Mouse (Mus musculus): ENCODE measurements around the gene H2-DMb2. TPM values are rescaled to one million over a fixed set of nuclear protein-coding genes. Genes with fewer than 3 reads are reported as not detected.

The H2-DMb2 gene
- total and polyA plus RNA-seq, 3 experiments: 0.77 to 1.5 TPM; not detected in 1

- TF ChIP-seq NELFE (IDR thresholded peaks at IDR 0.05; ENCODE audit: low read depth, low read length): no peak
- no peak for TF ChIP-seq MAFK (IDR thresholded peaks at IDR 0.05; ENCODE audit: borderline replicate concordance, low read depth, low read length)
- no peak for TF ChIP-seq ETS1 (IDR thresholded peaks at IDR 0.05; ENCODE audit: low read depth, low read length)
- no peak for TF ChIP-seq EP300 (IDR thresholded peaks at IDR 0.05; ENCODE audit: low read depth in 1 of 2, low read length in 2 of 2)
- no peak for TF ChIP-seq SIN3A (IDR thresholded peaks at IDR 0.05; ENCODE audit: low read length)
- TF ChIP-seq MEF2A (IDR thresholded peaks at IDR 0.05; ENCODE audit: extremely low read depth, insufficient replicate concordance, low read depth, low read length, poor library complexity, severe bottlenecking): no peak
- TF ChIP-seq GABPA (IDR thresholded peaks at IDR 0.05; ENCODE audit: low read depth, low read length): no peak
- TF ChIP-seq MXI1 (IDR thresholded peaks at IDR 0.05; ENCODE audit: low read depth, low read length): no peak
- no peak for TF ChIP-seq CHD2 (IDR thresholded peaks at IDR 0.05; ENCODE audit: low read length)
- TF ChIP-seq POLR2A (IDR thresholded peaks at IDR 0.05; ENCODE audit: control insufficient read depth in 1 of 2, insufficient read depth in 1 of 2, low read depth in 1 of 2, low read length in 2 of 2, poor library complexity in 1 of 2): no peak
- no peak for TF ChIP-seq POLR2AphosphoS5 (IDR thresholded peaks at IDR 0.05; ENCODE audit: borderline replicate concordance, low read depth, low read length)
- Histone ChIP-seq H3K9ac (ENCODE audit: control insufficient read depth, low read depth, low read length, poor library complexity, severe bottlenecking) (no peak overlapping the region), H3K9me3 (replicated peaks; ENCODE audit: insufficient read depth, low read length) (no peaks in the 10 kb centered on the region), H3K36me3 (ENCODE audit: control insufficient read depth in 1 of 2, insufficient read depth in 2 of 2, low read length in 2 of 2) (peaks cover 0 to 3% of the 10 kb centered on the region in 2 experiments; a peak in 1 of 4 replicates), H3K79me2 (ENCODE audit: control insufficient read depth, insufficient read depth, low read length, poor library complexity) (no peaks in the 10 kb centered on the region), H3K27me3 (ENCODE audit: control insufficient read depth in 1 of 2, insufficient read depth in 2 of 2, low read length in 2 of 2) (no peaks in the 10 kb centered on the region), H3K4me1 (ENCODE audit: control insufficient read depth in 1 of 2, insufficient read depth in 2 of 2, low read length in 2 of 2) (peaks cover 0 to 7% of the 10 kb centered on the region in 2 experiments; a peak in 1 of 4 replicates), H3K27ac (ENCODE audit: control insufficient read depth, low read depth, low read length) (no peak overlapping the region), H3K4me3 (ENCODE audit: control insufficient read depth in 1 of 2, insufficient read depth in 1 of 2, low read depth in 2 of 2, low read length in 2 of 2) (no peak overlapping the region)
- DNase-seq (ENCODE audit: low read depth, low spot score): no peak
Measured at GRCm38 (mm10) chr17:34134451-34134850, 8.7 kb upstream of the H2-DMb2 start.

- peak overlapping the region; percentile 57 to 62 for H3K4me3 ChIP-seq (ENCODE audit: control insufficient read depth in 1 of 2, insufficient read depth in 1 of 2, low read depth in 2 of 2, low read length in 2 of 2)
- H3K79me2 ChIP-seq (ENCODE audit: control insufficient read depth, insufficient read depth, low read length, poor library complexity): no peaks in the 10 kb centered on the region
- no peaks in the 10 kb centered on the region for H3K9me3 ChIP-seq (replicated peaks; ENCODE audit: insufficient read depth, low read length)
- no peaks in the 10 kb centered on the region for H3K27me3 ChIP-seq (ENCODE audit: control insufficient read depth in 1 of 2, insufficient read depth in 2 of 2, low read length in 2 of 2)
- peak; percentile 99 for DNase-seq (ENCODE audit: low read depth, low spot score)
- no peak overlapping the region for H3K27ac ChIP-seq (ENCODE audit: control insufficient read depth, low read depth, low read length)
- H3K4me1 ChIP-seq (ENCODE audit: control insufficient read depth in 1 of 2, insufficient read depth in 2 of 2, low read length in 2 of 2): peaks cover 2 to 15% of the 10 kb centered on the region in 2 experiments
- H3K36me3 ChIP-seq (ENCODE audit: control insufficient read depth in 1 of 2, insufficient read depth in 2 of 2, low read length in 2 of 2): peaks cover 0 to 6% of the 10 kb centered on the region in 2 experiments; a peak in 1 of 4 replicates
- TF ChIP-seq BHLHE40 (IDR thresholded peaks at IDR 0.05; ENCODE audit: borderline replicate concordance, low read depth, low read length) (peak; percentile 68; the same call in 1 of the 2 replicates), POLR2A (IDR thresholded peaks at IDR 0.05; ENCODE audit: control insufficient read depth in 1 of 2, insufficient read depth in 1 of 2, low read depth in 1 of 2, low read length in 2 of 2, poor library complexity in 1 of 2) (peak in 1 of 2 experiments; percentile 61; a peak in 3 of 4 replicates), USF1 (IDR thresholded peaks at IDR 0.05; ENCODE audit: low read depth, low read length) (no peak), RAD21 (IDR thresholded peaks at IDR 0.05; ENCODE audit: low read depth, low read length) (peak; percentile 89), SIN3A (IDR thresholded peaks at IDR 0.05; ENCODE audit: low read length) (peak; percentile 67), NELFE (IDR thresholded peaks at IDR 0.05; ENCODE audit: low read depth, low read length) (peak; percentile 21; the same call in 1 of the 2 replicates), EP300 (IDR thresholded peaks at IDR 0.05; ENCODE audit: low read depth in 1 of 2, low read length in 2 of 2) (no peak), MYC (IDR thresholded peaks at IDR 0.05; ENCODE audit: low read depth, low read length) (peak; percentile 51; the same call in 1 of the 2 replicates), ETS1 (IDR thresholded peaks at IDR 0.05; ENCODE audit: low read depth, low read length) (peak; percentile 47; the same call in 1 of the 2 replicates), E2F4 (IDR thresholded peaks at IDR 0.05; ENCODE audit: borderline replicate concordance, low read depth, low read length) (no peak), SMC3 (IDR thresholded peaks at IDR 0.05; ENCODE audit: low read depth, low read length) (peak; percentile 100), KAT2A (conservative IDR thresholded peaks at IDR 0.05; ENCODE audit: low read depth, low read length) (no peak), CTCF (IDR thresholded peaks at IDR 0.05 in 2 of 3, conservative IDR thresholded peaks at IDR 0.05 in 1 of 3; ENCODE audit: control insufficient read depth in 1 of 3, insufficient read depth in 1 of 3, low read depth in 2 of 3, low read length in 3 of 3, poor library complexity in 1 of 3, severe bottlenecking in 1 of 3) (peak in 2 of 3 experiments; percentile 99 to 100; a peak in 5 of 6 replicates), CHD2 (IDR thresholded peaks at IDR 0.05; ENCODE audit: low read length) (peak; percentile 96), MYB (IDR thresholded peaks at IDR 0.05; ENCODE audit: low read depth, low read length) (no peak), MXI1 (IDR thresholded peaks at IDR 0.05; ENCODE audit: low read depth, low read length) (no peak; the same call in 1 of the 2 replicates), TBP (IDR thresholded peaks at IDR 0.05; ENCODE audit: low read depth, low read length) (peak; percentile 61), ZC3H11A (IDR thresholded peaks at IDR 0.05; ENCODE audit: low read depth, low read length) (peak; percentile 97), GATA1 (IDR thresholded peaks at IDR 0.05; ENCODE audit: low read depth, low read length) (0 out of 2 replicates have a peak, but pooled peaks have one; percentile 7)
- H3K9ac ChIP-seq (ENCODE audit: control insufficient read depth, low read depth, low read length, poor library complexity, severe bottlenecking): peak overlapping the region; percentile 53
Measured at GRCm38 (mm10) chr17:34135297-34136224, 7.5 kb upstream of the H2-DMb2 start.
